Mouse (Mus musculus) bone marrow macrophage, adult 2 months (primary cell): ENCODE data around the gene Hmx3.

Experiments
- CTCF ChIP-seq: IDR thresholded peaks from 2 replicates; pipeline ENCODE4 v1.5.1; 2012; ENCODE audit warnings: low read depth, mild to moderate bottlenecking, low read length, moderate library complexity
- POLR2A ChIP-seq: IDR thresholded peaks from 2 replicates; pipeline ENCODE4 v1.6.1; 2012; ENCODE audit warnings: mild to moderate bottlenecking, low read depth, low read length, borderline replicate concordance

- TF ChIP-seq CTCF = no peak
- TF ChIP-seq POLR2A = no peak
Observed at GRCm38 (mm10) chr7:131559986-131560696, 17.5 kb downstream of the Hmx3 start, which contains the start of gene Bub3.
